Mouse (Mus musculus) midbrain, postnatal 0 days (tissue): ENCODE results near the gene Sftpa1. TPM values are rescaled to one million over a fixed set of nuclear protein-coding genes. Genes with fewer than 3 reads are reported as not detected.

ENCODE experiments used
- ATAC-seq: fragments of 200-750 bp; cut with Nextera tagmentation; 2 replicates; pipeline ENCODE4 v1.8.0; 2017; ENCODE audit warnings: moderate number of reproducible peaks, mild to moderate bottlenecking, moderate TSS enrichment, moderate library complexity; ENCODE audit not compliant: low FRiP score
- DNase-seq: peaks from one replicate; pipeline ENCODE4 v3.0.0-alpha.2; 2015; ENCODE audit warnings: low spot score
- H3K27ac ChIP-seq: fragments of 300-500 bp; sonication (generic); 2 replicates; pipeline ENCODE4 v1.5.1; 2014; ENCODE audit warnings: low read depth, mild to moderate bottlenecking, low read length, mixed read lengths
- H3K27me3 ChIP-seq: fragments of 300-500 bp; sonication (generic); 2 replicates; pipeline ENCODE4 v1.6.1; 2014; ENCODE audit warnings: low read length, control low read depth, mixed read lengths; ENCODE audit not compliant: insufficient read depth
- H3K36me3 ChIP-seq: fragments of 300-500 bp; sonication (generic); 2 replicates; pipeline ENCODE4 v1.6.1; 2014; ENCODE audit warnings: low read length, control low read depth, mixed read lengths; ENCODE audit not compliant: insufficient read depth
- H3K4me1 ChIP-seq: fragments of 300-500 bp; sonication (generic); 2 replicates; pipeline ENCODE4 v1.6.1; 2014; ENCODE audit warnings: mild to moderate bottlenecking, control low read depth, antibody characterized with exemption, low read length, mixed read lengths; ENCODE audit not compliant: insufficient read depth
- H3K4me2 ChIP-seq: fragments of 300-500 bp; sonication (generic); 2 replicates; pipeline ENCODE4 v1.6.1; 2014; ENCODE audit warnings: low read depth, mild to moderate bottlenecking, low read length, mixed read lengths; ENCODE audit not compliant: poor library complexity, severe bottlenecking
- H3K4me3 ChIP-seq: fragments of 300-500 bp; sonication (generic); 2 replicates; pipeline ENCODE4 v1.5.1; 2014; ENCODE audit warnings: low read depth, mild to moderate bottlenecking, low read length, moderate library complexity
- H3K9ac ChIP-seq: fragments of 300-500 bp; sonication (generic); replicated peaks from 2 replicates; pipeline ENCODE4 v1.6.1; 2014; ENCODE audit warnings: mild to moderate bottlenecking, low read length, moderate library complexity, mixed read lengths; ENCODE audit not compliant: poor library complexity, severe bottlenecking
- H3K9me3 ChIP-seq: fragments of 300-500 bp; sonication (generic); 2 replicates; pipeline ENCODE4 v1.6.1; 2016; ENCODE audit warnings: low read length, control low read depth
- CTCF ChIP-seq: IDR thresholded peaks from 2 replicates; pipeline ENCODE4 v1.5.1; 2016; ENCODE audit warnings: antibody characterized with exemption, mild to moderate bottlenecking
- WGBS: fragments of 180-500 bp; shearing (Covaris S2); extraction: QIAGEN DNeasy Blood & Tissue Kit; methylation state at CpG from one replicate; pipeline ENCODE4 v1.1.7; 2014; 5-methylcytosine and 5-hydroxymethylcytosine counted together
- polyA plus RNA-seq: library from polyadenylated mRNA; unstranded; fragments of >200 nt; fragmentation: Nextera tagmentation; extraction: Ambion mirVana; gene quantifications from 2 replicates; pipeline ENCODE4 v1.2.1, GENCODE M21; 2015
- total RNA-seq: library from RNA; depleted of rRNA; stranded (reverse); fragments of >200 nt; gene quantifications from 2 replicates; pipeline ENCODE4 v1.2.3, GENCODE M21; 2014

The Sftpa1 gene
- total and polyA plus RNA-seq, 2 experiments from 2014 or later: not detected

- TF ChIP-seq CTCF: no peak
- H3K36me3 ChIP-seq: no peaks in the 10 kb centered on the region
- no peak overlapping the region for H3K9ac ChIP-seq
- no peak for DNase-seq
- H3K4me1 ChIP-seq: no peaks in the 10 kb centered on the region
- no peak for ATAC-seq
- 57% methylated on average over 6 of the region's 6 CpGs for WGBS
- H3K27ac ChIP-seq: no peak overlapping the region
- no peak overlapping the region for H3K4me3 ChIP-seq
- H3K4me2 ChIP-seq: no peak overlapping the region
- no peaks in the 10 kb centered on the region for H3K27me3 ChIP-seq
- H3K9me3 ChIP-seq: no peaks in the 10 kb centered on the region
These were observed 14.5 kb downstream of the Sftpa1 start for GRCm38 (mm10) chr14:41146035-41146434.

- no peak overlapping the region for H3K9ac ChIP-seq
- H3K4me3 ChIP-seq: no peak overlapping the region
- no peak for DNase-seq
- H3K9me3 ChIP-seq: no peaks in the 10 kb centered on the region
- 82% methylated on average over 3 of the region's 3 CpGs for WGBS
- no peaks in the 10 kb centered on the region for H3K27me3 ChIP-seq
- no peak for TF ChIP-seq CTCF
- no peak overlapping the region for H3K4me2 ChIP-seq
- H3K36me3 ChIP-seq: no peaks in the 10 kb centered on the region
- no peak overlapping the region for H3K27ac ChIP-seq
- no peak for ATAC-seq
- no peaks in the 10 kb centered on the region for H3K4me1 ChIP-seq
These were observed 15.3 kb downstream of the Sftpa1 start for GRCm38 (mm10) chr14:41146922-41147321.

GRCm38 (mm10) chr14:41147356-41147755, 15.8 kb downstream of the Sftpa1 start:
- no peaks in the 10 kb centered on the region for H3K9me3 ChIP-seq
- 85% methylated on average over 2 of the region's 2 CpGs for WGBS
- TF ChIP-seq CTCF: no peak
- H3K4me2 ChIP-seq: no peak overlapping the region
- H3K27me3 ChIP-seq: no peaks in the 10 kb centered on the region
- H3K27ac ChIP-seq: no peak overlapping the region
- no peak for DNase-seq
- H3K9ac ChIP-seq: no peak overlapping the region
- ATAC-seq: no peak
- H3K4me1 ChIP-seq: no peaks in the 10 kb centered on the region
- H3K36me3 ChIP-seq: no peaks in the 10 kb centered on the region
- H3K4me3 ChIP-seq: no peak overlapping the region

- Histone ChIP-seq H3K9ac (no peak within 1 kb of the TSS), H3K4me2 (no peak within 1 kb of the TSS), H3K4me1 (no peaks in the 10 kb centered on the region), H3K4me3 (no peak within 1 kb of the TSS), H3K36me3 (no peaks in the 10 kb centered on the region), H3K27ac (no peak within 1 kb of the TSS), H3K9me3 (no peaks in the 10 kb centered on the region), H3K27me3 (no peaks in the 10 kb centered on the region)
- ATAC-seq (no peak), DNase-seq (no peak)
- no peak for TF ChIP-seq CTCF
- 87% methylated on average over 7 of the region's 7 CpGs for WGBS
These were observed 19.8 kb downstream of the Sftpa1 start, which contains the start of gene Mbl1 for GRCm38 (mm10) chr14:41151220-41151898. Gene Mbl1, plus strand, starts transcription at chr14:41151458.

- DNase-seq (no peak), ATAC-seq (no peak)
- Histone ChIP-seq H3K27me3 (no peaks in the 10 kb centered on the region), H3K9ac (no peak overlapping the region), H3K4me1 (no peaks in the 10 kb centered on the region), H3K27ac (no peak overlapping the region), H3K9me3 (no peaks in the 10 kb centered on the region), H3K4me3 (no peak overlapping the region), H3K4me2 (no peak overlapping the region), H3K36me3 (no peaks in the 10 kb centered on the region)
- WGBS: 89% methylated on average over 4 of the region's 4 CpGs
- no peak for TF ChIP-seq CTCF
These were observed 28.5 kb downstream of the Sftpa1 start for GRCm38 (mm10) chr14:41160076-41160475.

- WGBS: 46% methylated on average over 1 of the region's 1 CpGs
- DNase-seq (no peak), ATAC-seq (no peak)
- H3K4me2 ChIP-seq: no peak overlapping the region
- no peaks in the 10 kb centered on the region for H3K9me3 ChIP-seq
- no peak overlapping the region for H3K9ac ChIP-seq
- TF ChIP-seq CTCF: no peak
- no peaks in the 10 kb centered on the region for H3K36me3 ChIP-seq
- H3K4me3 ChIP-seq: no peak overlapping the region
- H3K4me1 ChIP-seq: no peaks in the 10 kb centered on the region
- H3K27ac ChIP-seq: no peak overlapping the region
- H3K27me3 ChIP-seq: no peaks in the 10 kb centered on the region
These were observed 29.2 kb downstream of the Sftpa1 start for GRCm38 (mm10) chr14:41160743-41161142.
